ENCODE assay signal across 8 mouse cellular contexts in genomic region chr2:30365281-30366069, GRCm38 (mm10). TPM values are rescaled to one million over a fixed set of nuclear protein-coding genes. Genes with fewer than 3 reads are reported as not detected.
DNase-seq lines count a peak whose midpoint lies in the region; ATAC-seq and TF ChIP-seq lines count a peak whose summit lies in the region.

No protein-coding gene starts in this region.

- H3K27me3 ChIP-seq in hindbrain, embryonic 14.5 days (ENCODE audit: control insufficient read depth, insufficient read depth, low read length) = no peaks in the 10 kb centered on the region
- no peaks in the 10 kb centered on the region for H3K27me3 ChIP-seq in liver, embryonic 15.5 days

- in situ Hi-C loops in ES-E14 (cut with MboI; ENCODE audit: low sequenced_read_pairs in 2 of 2, unreplicated experiment in 2 of 2) = no loop called here

- peak overlapping the region in 1 of 2 experiments; percentile 97; a peak in 2 of 4 replicates for H3K4me3 ChIP-seq in ES-E14 (ENCODE audit: insufficient read depth in 1 of 2, low read depth in 1 of 2, low read length in 2 of 2, poor library complexity in 1 of 2, severe bottlenecking in 1 of 2)
- peak overlapping the region; percentile 73 for H3K4me3 ChIP-seq in hindbrain, embryonic 14.5 days (replicated peaks; ENCODE audit: low read length)
- H3K4me3 ChIP-seq in liver, embryonic 15.5 days (replicated peaks) = peak overlapping the region; percentile 83

- no peak for ATAC-seq in hindbrain, embryonic 14.5 days (ENCODE audit: low FRiP score)
- ATAC-seq in liver, embryonic 15.5 days (ENCODE audit: insufficient read depth) = no peak

- no peaks in the 10 kb centered on the region for H3K9me3 ChIP-seq in ES-E14 (ENCODE audit: control insufficient read depth, insufficient read depth, low read depth, low read length)
- H3K9me3 ChIP-seq in hindbrain, embryonic 14.5 days (ENCODE audit: control insufficient read depth, low read length) = no peaks in the 10 kb centered on the region
- H3K9me3 ChIP-seq in liver, embryonic 15.5 days (replicated peaks) = no peaks in the 10 kb centered on the region

- H3K9ac ChIP-seq in ES-E14 (ENCODE audit: insufficient read depth, low read depth, low read length, poor library complexity, severe bottlenecking) = peak overlapping the region; percentile 82
- peak overlapping the region; percentile 84 for H3K9ac ChIP-seq in hindbrain, embryonic 14.5 days
- 0 out of 2 replicates have a peak overlapping the region, but pooled peaks have one; percentile 81 for H3K9ac ChIP-seq in liver, embryonic 15.5 days

- peaks cover 17% of the 10 kb centered on the region for H3K36me3 ChIP-seq in ES-E14 (ENCODE audit: control insufficient read depth, insufficient read depth, low read length, poor library complexity, severe bottlenecking)
- peaks cover 39% of the 10 kb centered on the region for H3K36me3 ChIP-seq in hindbrain, embryonic 14.5 days (replicated peaks; ENCODE audit: control insufficient read depth, insufficient read depth)
- peaks cover 30% of the 10 kb centered on the region for H3K36me3 ChIP-seq in liver, embryonic 15.5 days (replicated peaks)

- H3K27ac ChIP-seq in ES-E14 (ENCODE audit: insufficient read depth, low read depth, low read length, poor library complexity, severe bottlenecking) = no peak overlapping the region
- H3K27ac ChIP-seq in hindbrain, embryonic 14.5 days = no peak overlapping the region
- H3K27ac ChIP-seq in liver, embryonic 15.5 days (replicated peaks) = peak overlapping the region; percentile 65; the same call in 1 of the 2 replicates

- peaks cover 0 to 5% of the 10 kb centered on the region in 2 experiments; a peak in 1 of 4 replicates for H3K4me1 ChIP-seq in ES-E14 (ENCODE audit: control insufficient read depth in 2 of 2, insufficient read depth in 2 of 2, low read length in 2 of 2, poor library complexity in 1 of 2)
- peaks cover 14% of the 10 kb centered on the region for H3K4me1 ChIP-seq in hindbrain, embryonic 14.5 days (replicated peaks; ENCODE audit: control insufficient read depth, insufficient read depth, low read length)
- peaks cover 22% of the 10 kb centered on the region for H3K4me1 ChIP-seq in liver, embryonic 15.5 days (replicated peaks)

- 88% methylated on average over 2 of the region's 2 CpGs for WGBS in hindbrain, embryonic 14.5 days
- WGBS in liver, embryonic 15.5 days (ENCODE audit: insufficient replicate concordance) = 72% methylated on average over 2 of the region's 2 CpGs

- H3K4me2 ChIP-seq in hindbrain, embryonic 14.5 days (replicated peaks) = peak overlapping the region; percentile 89
- H3K4me2 ChIP-seq in liver, embryonic 15.5 days = peak overlapping the region; percentile 93

- DNase-seq in cerebellum, adult 9-11 months = peak; percentile 46
- DNase-seq in cerebellum, postnatal 25 days = no peak
- no peak for DNase-seq in ES-E14 (ENCODE audit: low read depth, low spot score)
- DNase-seq in hindbrain, embryonic 14.5 days (ENCODE audit: low spot score) = no peak
- DNase-seq in c-Kit-positive CD71-positive TER-119-positive erythroid progenitor cells, embryonic 14.5 days (ENCODE audit: low spot score) = no peak
- no peak for DNase-seq in layer of hippocampus, adult 9-10 months (ENCODE audit: low spot score)
- DNase-seq in embryo, embryonic 9.5 days (ENCODE audit: extremely low spot score) = no peak

TF ChIP-seq in ES-E14, 5 proteins besides CTCF, POLR2A, EP300 and RAD21:
- no peak for TF ChIP-seq ZNF384 (IDR thresholded peaks at IDR 0.05; ENCODE audit: low read depth, low read length)
- TF ChIP-seq ZC3H11A (IDR thresholded peaks at IDR 0.05; ENCODE audit: borderline replicate concordance, low read depth, low read length) = no peak
- no peak for TF ChIP-seq CHD2 (IDR thresholded peaks at IDR 0.05; ENCODE audit: low read depth, low read length)
- TF ChIP-seq HCFC1 (IDR thresholded peaks at IDR 0.05; ENCODE audit: borderline replicate concordance, insufficient read depth, low read length) = no peak
- no peak for TF ChIP-seq MAFK (IDR thresholded peaks at IDR 0.05; ENCODE audit: insufficient read depth, low read depth, low read length)

RNA-seq across cellular contexts. Expression of gene Miga2, which starts 1.4 kb away (rescaled TPM):
- 46.0 and 57.4 TPM in 2 replicates for total RNA-seq in ES-E14 (2012; rRNA removed)
- polyA plus RNA-seq in hindbrain, embryonic 14.5 days (2014; fragmentation: Nextera tagmentation; extraction: Ambion mirVana) = 27.3 and 32.3 TPM in 2 replicates
- 7.5 and 7.7 TPM in 2 replicates for polyA plus RNA-seq in liver, embryonic 15.5 days (2015; fragmentation: Nextera tagmentation; extraction: Ambion mirVana)

RNA-seq across cellular contexts. Expression of gene Sh3glb2, which starts 6.3 kb away (rescaled TPM):
- total RNA-seq in ES-E14 (2012; rRNA removed) = 64.8 and 90.3 TPM in 2 replicates
- 140 and 143 TPM in 2 replicates for polyA plus RNA-seq in hindbrain, embryonic 14.5 days (2014; fragmentation: Nextera tagmentation; extraction: Ambion mirVana)
- polyA plus RNA-seq in liver, embryonic 15.5 days (2015; fragmentation: Nextera tagmentation; extraction: Ambion mirVana) = 18.9 and 20.4 TPM in 2 replicates

RNA-seq across cellular contexts. Expression of gene Dolpp1, which starts 26.6 kb away (rescaled TPM):
- total RNA-seq in ES-E14 (2012; rRNA removed) = 55.6 and 87.0 TPM in 2 replicates
- polyA plus RNA-seq in hindbrain, embryonic 14.5 days (2014; fragmentation: Nextera tagmentation; extraction: Ambion mirVana) = 51.6 and 54.2 TPM in 2 replicates
- polyA plus RNA-seq in liver, embryonic 15.5 days (2015; fragmentation: Nextera tagmentation; extraction: Ambion mirVana) = 16.6 and 19.1 TPM in 2 replicates

RNA-seq across cellular contexts. Expression of gene Crat, which starts 50.1 kb away (rescaled TPM):
- total RNA-seq in ES-E14 (2012; rRNA removed) = 5.3 and 5.8 TPM in 2 replicates
- polyA plus RNA-seq in hindbrain, embryonic 14.5 days (2014; fragmentation: Nextera tagmentation; extraction: Ambion mirVana) = 30.3 and 32.0 TPM in 2 replicates
- polyA plus RNA-seq in liver, embryonic 15.5 days (2015; fragmentation: Nextera tagmentation; extraction: Ambion mirVana) = 24.3 and 29.0 TPM in 2 replicates

RNA-seq across cellular contexts. Expression of gene Ptpa, which starts 50.4 kb away (rescaled TPM):
- total RNA-seq in ES-E14 (2012; rRNA removed) = 97.9 and 103 TPM in 2 replicates
- polyA plus RNA-seq in hindbrain, embryonic 14.5 days (2014; fragmentation: Nextera tagmentation; extraction: Ambion mirVana) = 71.7 and 79.8 TPM in 2 replicates
- polyA plus RNA-seq in liver, embryonic 15.5 days (2015; fragmentation: Nextera tagmentation; extraction: Ambion mirVana) = 129 and 141 TPM in 2 replicates
